Mouse (Mus musculus): ENCODE data around the gene Nipa2. TPM values are rescaled to one million over a fixed set of nuclear protein-coding genes. Genes with fewer than 3 reads are reported as not detected.

Gene Nipa2
- polyA plus RNA-seq, 1 experiment from 2014 or later = 55.9 TPM

Other genes with a start within 250 kb of the Nipa2 start
- gene Siglech, start 194.3 kb downstream of the Nipa2 start, polyA plus RNA-seq (2015; fragmentation: Nextera tagmentation; extraction: Ambion mirVana) = 0.84 and 1.0 TPM in 2 replicates
- gene Tubgcp5, start 168.3 kb downstream of the Nipa2 start, polyA plus RNA-seq (2015; fragmentation: Nextera tagmentation; extraction: Ambion mirVana) = 18.1 and 18.3 TPM in 2 replicates
- gene Cyfip1, start 120.7 kb downstream of the Nipa2 start, polyA plus RNA-seq (2015; fragmentation: Nextera tagmentation; extraction: Ambion mirVana) = 89.3 and 93.9 TPM in 2 replicates
- gene Nipa1, start 57.5 kb upstream of the Nipa2 start, polyA plus RNA-seq (2015; fragmentation: Nextera tagmentation; extraction: Ambion mirVana) = 2.9 and 3.7 TPM in 2 replicates
- 15.5 and 16.7 TPM in 2 replicates for gene Herc2, start 87.7 kb upstream of the Nipa2 start, polyA plus RNA-seq (2015; fragmentation: Nextera tagmentation; extraction: Ambion mirVana)